Mouse (Mus musculus): ENCODE data around the gene Acp4.

DNA sequence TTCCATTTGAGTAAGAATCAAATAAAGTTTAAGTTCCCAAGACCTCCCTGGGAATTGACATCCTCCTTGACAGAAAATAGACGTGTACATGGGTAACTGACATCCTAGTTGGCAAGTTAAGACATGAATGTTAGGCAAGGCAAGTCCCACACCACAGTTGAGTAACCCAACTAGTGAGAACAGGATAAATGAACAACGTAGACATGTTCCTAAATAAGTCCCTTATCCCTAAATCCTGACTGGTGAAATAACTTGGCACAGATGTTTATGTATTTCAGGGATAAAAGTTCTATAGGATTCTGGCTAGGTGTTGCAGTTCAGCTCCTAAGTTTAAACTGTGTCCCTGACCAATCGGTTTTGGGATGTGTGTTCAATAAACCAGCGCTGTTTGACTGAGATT lies 33.8 kb upstream of the Acp4 start:
- TF ChIP-seq CTCF (IDR thresholded peaks at IDR 0.05; ENCODE audit: low read depth, low read length): no peak
- TF ChIP-seq EP300 (IDR thresholded peaks at IDR 0.05; ENCODE audit: insufficient read depth, low read depth, low read length): no peak
